Mouse (Mus musculus) lung, adult 2 months (tissue): Measurements from ENCODE around the gene Sgms2.

Source experiments
- CTCF ChIP-seq: fragments of 200-500 bp; IDR thresholded peaks from 2 replicates; pipeline ENCODE4 v1.5.1; 2011; ENCODE audit warnings: mild to moderate bottlenecking, low read length, control low read depth; ENCODE audit not compliant: insufficient read depth
- POLR2A ChIP-seq: fragments of 200-500 bp; IDR thresholded peaks from 2 replicates; pipeline ENCODE4 v1.6.1; 2011; ENCODE audit warnings: low read depth, mild to moderate bottlenecking, control low read depth, low read length, borderline replicate concordance; ENCODE audit errors: extremely low read depth

- TF ChIP-seq CTCF (no peak), POLR2A (no peak)
Observed at GRCm38 (mm10) chr3:131357643-131358042, 133.6 kb downstream of the Sgms2 start.
